Mouse (Mus musculus) embryonic facial prominence, embryonic 15.5 days (tissue): ENCODE results near the gene Hectd1. TPM values are rescaled to one million over a fixed set of nuclear protein-coding genes. Genes with fewer than 3 reads are reported as not detected.

Source experiments
- ATAC-seq: fragments of 200-750 bp; cut with Nextera tagmentation; 2 replicates; pipeline ENCODE4 v1.8.0; 2017; ENCODE audit warnings: low read depth, moderate TSS enrichment; ENCODE audit not compliant: insufficient number of reproducible peaks, low FRiP score, low TSS enrichment
- H3K27ac ChIP-seq: fragments of 300-500 bp; sonication (generic); replicated peaks from 2 replicates; pipeline ENCODE4 v1.5.1; 2015; ENCODE audit warnings: mild to moderate bottlenecking, inconsistent platforms
- H3K27me3 ChIP-seq: fragments of 300-500 bp; sonication (generic); 2 replicates; pipeline ENCODE4 v1.6.1; 2015; ENCODE audit warnings: inconsistent platforms
- H3K36me3 ChIP-seq: fragments of 300-500 bp; sonication (generic); 2 replicates; pipeline ENCODE4 v1.6.1; 2015; ENCODE audit warnings: mild to moderate bottlenecking, inconsistent platforms
- H3K4me1 ChIP-seq: fragments of 300-500 bp; sonication (generic); 2 replicates; pipeline ENCODE4 v1.6.1; 2015; ENCODE audit warnings: inconsistent platforms
- H3K4me2 ChIP-seq: fragments of 300-500 bp; sonication (generic); replicated peaks from 2 replicates; pipeline ENCODE4 v1.6.1; 2015; ENCODE audit warnings: mild to moderate bottlenecking, inconsistent platforms
- H3K4me3 ChIP-seq: fragments of 300-500 bp; sonication (generic); replicated peaks from 2 replicates; pipeline ENCODE4 v1.5.1; 2015; ENCODE audit warnings: mild to moderate bottlenecking, inconsistent platforms
- H3K9ac ChIP-seq: fragments of 300-500 bp; sonication (generic); 2 replicates; pipeline ENCODE4 v1.6.1; 2015; ENCODE audit warnings: inconsistent platforms
- H3K9me3 ChIP-seq: fragments of 300-500 bp; sonication (generic); replicated peaks from 2 replicates; pipeline ENCODE4 v1.6.1; 2016; ENCODE audit warnings: inconsistent platforms
- WGBS: fragments of 180-500 bp; shearing (Covaris S2); methylation state at CpG from one replicate; pipeline ENCODE4 v1.1.7; 2015; 5-methylcytosine and 5-hydroxymethylcytosine counted together
- polyA plus RNA-seq: library from polyadenylated mRNA; unstranded; fragments of >200 nt; fragmentation: Nextera tagmentation; extraction: Ambion mirVana; gene quantifications from 2 replicates; pipeline ENCODE4 v1.2.1, GENCODE M21; 2015

The Hectd1 gene
- polyA plus RNA-seq, 1 experiment from 2014 or later = 39.8 TPM

DNA sequence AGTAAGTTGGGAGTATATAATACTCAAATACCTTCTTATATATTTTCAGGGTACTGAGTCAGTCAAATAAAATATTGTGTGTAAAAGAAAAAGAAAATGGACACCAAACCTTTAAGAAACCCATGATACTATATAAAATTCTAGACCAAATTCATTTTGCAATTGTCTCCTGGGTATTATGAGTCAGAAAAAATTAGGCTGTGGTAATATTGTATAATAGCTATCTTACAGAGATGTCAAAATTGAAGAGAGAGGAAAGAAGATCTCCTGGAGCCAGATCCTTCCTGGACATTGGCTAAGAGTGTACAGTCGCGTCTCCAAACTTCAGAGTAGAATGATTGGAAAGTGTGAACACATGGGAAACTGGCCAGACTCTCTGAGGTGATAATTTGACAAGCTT is 133.2 kb downstream of the Hectd1 start:
- Histone ChIP-seq H3K4me1 (peaks cover 3% of the 10 kb centered on the region), H3K4me2 (no peak overlapping the region), H3K9me3 (no peaks in the 10 kb centered on the region), H3K36me3 (no peaks in the 10 kb centered on the region), H3K27me3 (no peaks in the 10 kb centered on the region), H3K27ac (no peak overlapping the region), H3K4me3 (no peak overlapping the region), H3K9ac (no peak overlapping the region)
- ATAC-seq = no peak
- WGBS = 81% methylated on average over 2 of the region's 2 CpGs

- Histone ChIP-seq H3K4me3 (no peak overlapping the region), H3K9me3 (no peaks in the 10 kb centered on the region), H3K27me3 (no peaks in the 10 kb centered on the region), H3K9ac (no peak overlapping the region), H3K36me3 (no peaks in the 10 kb centered on the region), H3K4me1 (peaks cover 3% of the 10 kb centered on the region), H3K27ac (no peak overlapping the region), H3K4me2 (no peak overlapping the region)
- ATAC-seq = no peak
- WGBS = 70% methylated on average over 1 of the region's 1 CpGs
These were observed 134.4 kb downstream of the Hectd1 start for GRCm38 (mm10) chr12:51694966-51695365.

GRCm38 (mm10) chr12:51694096-51694495 is 135.2 kb downstream of the Hectd1 start:
- Histone ChIP-seq H3K4me1 (peaks cover 6% of the 10 kb centered on the region), H3K27ac (no peak overlapping the region), H3K4me2 (no peak overlapping the region), H3K4me3 (no peak overlapping the region), H3K9me3 (no peaks in the 10 kb centered on the region), H3K36me3 (no peaks in the 10 kb centered on the region), H3K27me3 (no peaks in the 10 kb centered on the region), H3K9ac (no peak overlapping the region)
- ATAC-seq = no peak

Other genes starting within 250 kb of the Hectd1 start
- gene Coch, start 236.2 kb downstream of the Hectd1 start, polyA plus RNA-seq = 10.6 and 12.4 TPM in 2 replicates
- gene Ap4s1, start 138.5 kb downstream of the Hectd1 start, polyA plus RNA-seq = 27.3 and 31.4 TPM in 2 replicates
- gene Strn3, start 137.6 kb downstream of the Hectd1 start, polyA plus RNA-seq = 49.7 and 53.3 TPM in 2 replicates
- 11.2 and 12.7 TPM in 2 replicates for gene Heatr5a, start 141.8 kb upstream of the Hectd1 start, polyA plus RNA-seq
- 20.8 and 24.2 TPM in 2 replicates for gene Dtd2, start 177.0 kb upstream of the Hectd1 start, polyA plus RNA-seq
- not detected in 2 replicates for gene Gpr33, start 198.5 kb upstream of the Hectd1 start, polyA plus RNA-seq